Mouse (Mus musculus): ENCODE results near the gene Enpp5. TPM values are rescaled to one million over a fixed set of nuclear protein-coding genes. Genes with fewer than 3 reads are reported as not detected.

Enpp5 gene
- polyA plus RNA-seq (2015; fragmentation: Nextera tagmentation; extraction: Ambion mirVana), result 9.8 and 10.7 TPM in 2 replicates

- ATAC-seq (ENCODE audit: low read depth), result peak; percentile 90
- Histone ChIP-seq H3K9ac (ENCODE audit: low read depth, low read length) (peak within 1 kb of the TSS; percentile 57), H3K36me3 (ENCODE audit: control insufficient read depth, insufficient read depth) (no peaks in the 10 kb centered on the region), H3K4me1 (ENCODE audit: control insufficient read depth, low read depth, low read length) (no peaks in the 10 kb centered on the region; the same call in 1 of the 2 replicates), H3K27ac (ENCODE audit: low read length) (peak within 1 kb of the TSS; percentile 73), H3K4me3 (ENCODE audit: low read depth, low read length) (peak within 1 kb of the TSS; percentile 59), H3K9me3 (replicated peaks; ENCODE audit: control insufficient read depth, low read length) (no peaks in the 10 kb centered on the region), H3K4me2 (ENCODE audit: low read depth, low read length) (peak within 1 kb of the TSS; percentile 69), H3K27me3 (ENCODE audit: control insufficient read depth, insufficient read depth, low read depth, low read length) (no peaks in the 10 kb centered on the region)
- WGBS (ENCODE audit: insufficient replicate concordance), result 2% methylated on average over 31 of the region's 31 CpGs
Observed at GRCm38 (mm10) chr17:44078631-44079350, at the start of gene Enpp5. Enpp5 (plus strand) TSS chr17:44078813.

- Histone ChIP-seq H3K4me1 (ENCODE audit: control insufficient read depth, low read depth, low read length) (no peaks in the 10 kb centered on the region), H3K4me3 (ENCODE audit: low read depth, low read length) (no peak overlapping the region), H3K4me2 (ENCODE audit: low read depth, low read length) (no peak overlapping the region), H3K9me3 (replicated peaks; ENCODE audit: control insufficient read depth, low read length) (no peaks in the 10 kb centered on the region), H3K36me3 (ENCODE audit: control insufficient read depth, insufficient read depth) (no peaks in the 10 kb centered on the region), H3K27me3 (ENCODE audit: control insufficient read depth, insufficient read depth, low read depth, low read length) (no peaks in the 10 kb centered on the region), H3K9ac (ENCODE audit: low read depth, low read length) (no peak overlapping the region), H3K27ac (ENCODE audit: low read length) (no peak overlapping the region)
- no peak for ATAC-seq (ENCODE audit: low read depth)
- 34% methylated on average over 5 of the region's 5 CpGs for WGBS (ENCODE audit: insufficient replicate concordance)
Observed at GRCm38 (mm10) chr17:44029616-44030015, 49.0 kb upstream of the Enpp5 start.

DNA sequence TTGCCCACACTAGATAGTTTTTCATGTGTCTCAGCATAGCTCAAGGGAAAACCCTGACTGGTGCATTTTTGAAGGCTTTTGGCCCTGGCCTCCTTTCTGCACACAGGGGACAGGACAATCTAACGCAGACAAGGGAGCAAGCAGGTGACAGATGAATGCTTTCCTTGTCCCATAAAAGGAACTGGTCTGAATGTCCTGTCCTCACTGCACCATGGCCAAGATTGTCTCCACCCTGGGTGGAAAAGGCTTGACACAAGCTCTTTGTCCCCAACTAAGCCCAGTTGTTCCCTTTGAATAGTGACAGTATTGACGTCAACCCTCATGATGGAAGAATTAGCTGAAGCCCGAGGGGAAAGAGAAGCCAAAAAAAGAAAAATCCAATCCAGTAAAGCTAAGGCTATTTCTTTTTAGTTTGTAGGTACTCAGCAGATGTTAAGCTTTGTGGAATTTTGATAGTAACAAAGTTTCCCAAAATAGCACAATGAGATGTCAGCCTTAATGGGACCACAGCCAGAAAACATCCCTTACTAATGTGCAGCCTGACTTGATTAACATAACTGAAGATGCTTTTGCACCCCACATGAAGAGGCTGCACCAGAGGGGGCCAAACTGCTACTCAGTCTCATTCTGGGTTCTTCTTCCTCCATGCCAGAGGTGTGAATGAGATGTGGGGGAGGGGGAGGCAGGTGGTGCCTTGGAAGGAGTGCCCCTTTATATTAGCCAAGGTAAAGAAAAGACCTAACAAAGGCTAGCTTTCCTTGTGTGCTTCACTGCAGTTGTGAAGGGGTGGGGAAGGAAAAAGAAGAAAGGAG lies 47.6 kb upstream of the Enpp5 start:
- H3K4me1 ChIP-seq (ENCODE audit: control insufficient read depth, low read depth, low read length), result no peaks in the 10 kb centered on the region
- H3K27me3 ChIP-seq (ENCODE audit: control insufficient read depth, insufficient read depth, low read depth, low read length), result no peaks in the 10 kb centered on the region
- WGBS (ENCODE audit: insufficient replicate concordance), result 60% methylated on average over 3 of the region's 3 CpGs
- no peak overlapping the region for H3K4me3 ChIP-seq (ENCODE audit: low read depth, low read length)
- ATAC-seq (ENCODE audit: low read depth), result no peak
- H3K9me3 ChIP-seq (replicated peaks; ENCODE audit: control insufficient read depth, low read length), result no peaks in the 10 kb centered on the region
- no peaks in the 10 kb centered on the region for H3K36me3 ChIP-seq (ENCODE audit: control insufficient read depth, insufficient read depth)
- no peak overlapping the region for H3K4me2 ChIP-seq (ENCODE audit: low read depth, low read length)
- no peak overlapping the region for H3K9ac ChIP-seq (ENCODE audit: low read depth, low read length)
- H3K27ac ChIP-seq (ENCODE audit: low read length), result no peak overlapping the region

DNA sequence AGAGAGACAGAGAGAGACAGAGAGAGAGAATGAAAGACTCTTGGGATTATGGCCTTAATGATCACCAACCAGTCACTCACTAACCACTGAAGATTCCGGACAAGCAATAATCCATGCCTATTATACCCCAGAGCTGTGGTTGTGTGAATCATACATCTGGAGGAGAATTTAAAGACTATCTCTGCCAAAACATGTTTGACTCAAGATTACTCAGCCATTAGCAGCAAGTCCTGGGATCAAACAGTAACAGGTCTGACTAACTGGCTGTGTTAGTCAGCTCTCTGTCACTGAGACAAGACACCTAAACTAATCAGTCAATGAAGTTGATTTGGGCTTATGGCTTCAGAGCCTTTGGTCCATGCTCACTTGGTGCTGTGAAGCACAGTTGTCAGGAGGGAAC lies 43.6 kb upstream of the Enpp5 start:
- WGBS (ENCODE audit: insufficient replicate concordance), result 72% methylated on average over 1 of the region's 1 CpGs
- Histone ChIP-seq H3K9ac (ENCODE audit: low read depth, low read length) (no peak overlapping the region), H3K4me2 (ENCODE audit: low read depth, low read length) (no peak overlapping the region), H3K27ac (ENCODE audit: low read length) (no peak overlapping the region), H3K4me3 (ENCODE audit: low read depth, low read length) (no peak overlapping the region), H3K9me3 (replicated peaks; ENCODE audit: control insufficient read depth, low read length) (no peaks in the 10 kb centered on the region), H3K4me1 (ENCODE audit: control insufficient read depth, low read depth, low read length) (no peaks in the 10 kb centered on the region), H3K36me3 (ENCODE audit: control insufficient read depth, insufficient read depth) (no peaks in the 10 kb centered on the region), H3K27me3 (ENCODE audit: control insufficient read depth, insufficient read depth, low read depth, low read length) (no peaks in the 10 kb centered on the region)
- no peak for ATAC-seq (ENCODE audit: low read depth)

DNA sequence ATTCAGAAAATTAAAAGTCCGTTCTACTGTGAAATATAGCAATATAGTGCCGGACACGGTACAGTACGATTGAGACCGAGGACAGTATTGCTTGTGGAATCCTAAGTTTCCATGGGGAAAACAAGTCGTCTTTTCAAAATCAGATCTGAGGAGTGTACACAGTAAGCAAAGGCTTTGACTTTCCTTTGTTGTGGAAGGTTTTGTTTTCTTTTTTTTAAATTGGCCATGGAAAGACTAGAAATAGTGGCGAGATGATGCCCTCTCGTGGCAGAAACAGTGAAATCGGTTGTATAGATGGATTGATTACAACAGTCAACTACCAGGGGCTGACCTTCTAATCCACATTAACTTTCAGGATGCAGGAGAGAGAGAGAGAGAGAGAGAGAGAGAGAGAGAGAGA lies 40.0 kb upstream of the Enpp5 start:
- no peaks in the 10 kb centered on the region for H3K9me3 ChIP-seq (replicated peaks; ENCODE audit: control insufficient read depth, low read length)
- WGBS (ENCODE audit: insufficient replicate concordance), result 53% methylated on average over 9 of the region's 9 CpGs
- no peak for ATAC-seq (ENCODE audit: low read depth)

DNA sequence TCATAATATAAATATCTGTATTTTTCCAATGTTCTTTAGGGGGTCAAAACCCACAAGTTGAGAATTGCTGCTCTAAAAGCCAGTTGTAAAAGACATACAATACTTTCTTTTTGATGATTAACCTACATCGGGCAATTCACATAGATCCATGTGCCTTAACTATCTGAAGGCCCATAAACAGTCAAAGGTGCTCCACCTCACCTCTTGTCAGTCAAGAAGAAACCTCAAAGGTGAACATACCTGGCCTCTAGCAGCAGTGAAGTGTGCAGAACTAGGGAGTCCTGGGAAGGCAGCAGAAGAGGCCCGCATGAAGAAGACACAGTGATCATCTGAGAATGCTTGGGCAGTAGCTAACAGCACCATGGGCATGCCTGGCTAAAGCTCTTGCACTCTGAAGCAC lies 38.2 kb upstream of the Enpp5 start:
- Histone ChIP-seq H3K4me1 (ENCODE audit: control insufficient read depth, low read depth, low read length) (no peaks in the 10 kb centered on the region), H3K9ac (ENCODE audit: low read depth, low read length) (no peak overlapping the region), H3K4me2 (ENCODE audit: low read depth, low read length) (no peak overlapping the region), H3K4me3 (ENCODE audit: low read depth, low read length) (no peak overlapping the region), H3K27ac (ENCODE audit: low read length) (no peak overlapping the region), H3K9me3 (replicated peaks; ENCODE audit: control insufficient read depth, low read length) (no peaks in the 10 kb centered on the region), H3K27me3 (ENCODE audit: control insufficient read depth, insufficient read depth, low read depth, low read length) (no peaks in the 10 kb centered on the region), H3K36me3 (ENCODE audit: control insufficient read depth, insufficient read depth) (no peaks in the 10 kb centered on the region)
- 62% methylated on average over 2 of the region's 2 CpGs for WGBS (ENCODE audit: insufficient replicate concordance)
- ATAC-seq (ENCODE audit: low read depth), result no peak

More for the DNA sequence above, 40.0 kb upstream of the Enpp5 start:
- H3K27me3 ChIP-seq (ENCODE audit: control insufficient read depth, insufficient read depth, low read depth, low read length), result no peaks in the 10 kb centered on the region
- H3K27ac ChIP-seq (ENCODE audit: low read length), result no peak overlapping the region
- H3K36me3 ChIP-seq (ENCODE audit: control insufficient read depth, insufficient read depth), result no peaks in the 10 kb centered on the region
- H3K4me1 ChIP-seq (ENCODE audit: control insufficient read depth, low read depth, low read length), result no peaks in the 10 kb centered on the region
- H3K9ac ChIP-seq (ENCODE audit: low read depth, low read length), result no peak overlapping the region
- H3K4me2 ChIP-seq (ENCODE audit: low read depth, low read length), result no peak overlapping the region
- H3K4me3 ChIP-seq (ENCODE audit: low read depth, low read length), result no peak overlapping the region

DNA sequence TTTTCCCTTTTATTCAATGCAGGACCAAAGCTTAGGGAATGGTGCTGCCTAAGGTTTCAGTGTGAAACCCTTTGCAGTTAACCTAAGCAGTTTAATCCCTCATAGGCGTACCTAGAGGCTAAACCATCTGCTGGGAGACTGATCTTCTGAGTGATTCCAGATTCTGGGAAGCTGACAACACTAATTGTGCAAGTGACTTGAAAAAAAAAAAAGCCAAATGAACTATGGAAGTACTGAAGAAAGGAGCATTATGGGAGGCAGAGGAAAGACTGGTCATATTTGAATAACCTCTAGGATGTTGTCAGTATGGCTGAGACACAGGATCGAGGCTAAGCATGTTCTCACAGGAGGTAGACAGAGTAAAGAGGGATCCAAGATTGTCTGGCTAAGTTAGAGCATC lies 36.3 kb upstream of the Enpp5 start:
- Histone ChIP-seq H3K27ac (ENCODE audit: low read length) (no peak overlapping the region), H3K27me3 (ENCODE audit: control insufficient read depth, insufficient read depth, low read depth, low read length) (no peaks in the 10 kb centered on the region), H3K4me1 (ENCODE audit: control insufficient read depth, low read depth, low read length) (no peaks in the 10 kb centered on the region), H3K9ac (ENCODE audit: low read depth, low read length) (no peak overlapping the region), H3K36me3 (ENCODE audit: control insufficient read depth, insufficient read depth) (no peaks in the 10 kb centered on the region), H3K4me3 (ENCODE audit: low read depth, low read length) (no peak overlapping the region), H3K4me2 (ENCODE audit: low read depth, low read length) (no peak overlapping the region), H3K9me3 (replicated peaks; ENCODE audit: control insufficient read depth, low read length) (no peaks in the 10 kb centered on the region)
- 45% methylated on average over 2 of the region's 2 CpGs for WGBS (ENCODE audit: insufficient replicate concordance)
- no peak for ATAC-seq (ENCODE audit: low read depth)

- no peak for ATAC-seq (ENCODE audit: low read depth)
- no peak overlapping the region for H3K27ac ChIP-seq (ENCODE audit: low read length)
- H3K9me3 ChIP-seq (replicated peaks; ENCODE audit: control insufficient read depth, low read length), result no peaks in the 10 kb centered on the region
- no peaks in the 10 kb centered on the region for H3K4me1 ChIP-seq (ENCODE audit: control insufficient read depth, low read depth, low read length)
- H3K9ac ChIP-seq (ENCODE audit: low read depth, low read length), result no peak overlapping the region
- no peaks in the 10 kb centered on the region for H3K27me3 ChIP-seq (ENCODE audit: control insufficient read depth, insufficient read depth, low read depth, low read length)
- 63% methylated on average over 8 of the region's 8 CpGs for WGBS (ENCODE audit: insufficient replicate concordance)
- no peak overlapping the region for H3K4me2 ChIP-seq (ENCODE audit: low read depth, low read length)
- H3K36me3 ChIP-seq (ENCODE audit: control insufficient read depth, insufficient read depth), result no peaks in the 10 kb centered on the region
- no peak overlapping the region for H3K4me3 ChIP-seq (ENCODE audit: low read depth, low read length)
Observed at GRCm38 (mm10) chr17:44042861-44043260, 35.8 kb upstream of the Enpp5 start.

DNA sequence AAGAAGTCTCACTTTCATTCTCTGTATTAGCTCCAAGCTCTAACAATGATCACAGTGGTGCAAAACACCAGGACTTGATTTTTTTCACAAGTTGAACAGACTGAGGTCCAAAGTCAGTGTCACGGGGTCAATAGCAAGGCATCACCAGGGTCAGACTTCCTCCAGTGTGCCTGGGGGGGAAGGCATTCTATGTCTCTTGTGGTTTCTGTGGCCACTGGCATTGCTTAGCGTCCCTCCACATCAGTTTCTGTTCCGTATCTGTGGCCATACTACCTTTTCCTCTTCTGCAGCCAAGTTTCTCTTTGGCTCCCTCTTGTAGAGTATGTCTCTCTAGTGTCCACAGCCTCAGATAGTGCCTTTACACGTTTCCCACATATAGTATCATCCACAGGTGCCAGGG lies 25.2 kb upstream of the Enpp5 start:
- Histone ChIP-seq H3K9me3 (replicated peaks; ENCODE audit: control insufficient read depth, low read length) (no peaks in the 10 kb centered on the region), H3K27ac (ENCODE audit: low read length) (no peak overlapping the region), H3K4me1 (ENCODE audit: control insufficient read depth, low read depth, low read length) (peaks cover 3% of the 10 kb centered on the region), H3K36me3 (ENCODE audit: control insufficient read depth, insufficient read depth) (no peaks in the 10 kb centered on the region), H3K9ac (ENCODE audit: low read depth, low read length) (no peak overlapping the region), H3K27me3 (ENCODE audit: control insufficient read depth, insufficient read depth, low read depth, low read length) (no peaks in the 10 kb centered on the region; the same call in 1 of the 2 replicates), H3K4me2 (ENCODE audit: low read depth, low read length) (no peak overlapping the region), H3K4me3 (ENCODE audit: low read depth, low read length) (no peak overlapping the region)
- no peak; the same call in 1 of the 2 replicates for ATAC-seq (ENCODE audit: low read depth)
- WGBS (ENCODE audit: insufficient replicate concordance), result 15% methylated on average over 4 of the region's 4 CpGs

Measured in liver, embryonic 16.5 days (tissue).